Mouse (Mus musculus) heart, postnatal 0 days (tissue): ENCODE measurements around the gene Lmod1. TPM values are rescaled to one million over a fixed set of nuclear protein-coding genes. Genes with fewer than 3 reads are reported as not detected.

Experiments used
- ATAC-seq: fragments of 200-750 bp; cut with Nextera tagmentation; 2 replicates; pipeline ENCODE4 v1.8.0; 2017; ENCODE audit warnings: low read depth, moderate number of reproducible peaks, moderate library complexity; ENCODE audit not compliant: insufficient read depth
- DNase-seq: peaks from one replicate; pipeline ENCODE4 v3.0.0-alpha.2; 2016; ENCODE audit warnings: low spot score
- H3K27ac ChIP-seq: fragments of 300-500 bp; sonication (generic); 2 replicates; pipeline ENCODE4 v1.5.1; 2014; ENCODE audit warnings: low read depth, mild to moderate bottlenecking
- H3K27me3 ChIP-seq: fragments of 300-500 bp; sonication (generic); 2 replicates; pipeline ENCODE4 v1.6.1; 2014; ENCODE audit warnings: low read length, mixed read lengths; ENCODE audit not compliant: control insufficient read depth, insufficient read depth
- H3K36me3 ChIP-seq: fragments of 300-500 bp; sonication (generic); replicated peaks from 2 replicates; pipeline ENCODE4 v1.6.1; 2014; ENCODE audit warnings: low read length, mixed read lengths; ENCODE audit not compliant: control insufficient read depth, insufficient read depth
- H3K4me1 ChIP-seq: fragments of 300-500 bp; sonication (generic); 2 replicates; pipeline ENCODE4 v1.6.1; 2014; ENCODE audit warnings: antibody characterized with exemption; ENCODE audit not compliant: control insufficient read depth, insufficient read depth
- H3K4me2 ChIP-seq: fragments of 300-500 bp; sonication (generic); 2 replicates; pipeline ENCODE4 v1.6.1; 2014; ENCODE audit warnings: low read depth, mild to moderate bottlenecking, low read length, moderate library complexity
- H3K4me3 ChIP-seq: fragments of 300-500 bp; sonication (generic); 2 replicates; pipeline ENCODE4 v1.5.1; 2014; ENCODE audit warnings: low read depth, low read length
- H3K9ac ChIP-seq: fragments of 300-500 bp; sonication (generic); replicated peaks from 2 replicates; pipeline ENCODE4 v1.6.1; 2014; ENCODE audit warnings: low read depth, low read length, mixed read lengths
- H3K9me3 ChIP-seq: fragments of 300-500 bp; sonication (generic); replicated peaks from 2 replicates; pipeline ENCODE4 v1.6.1; 2016; ENCODE audit warnings: low read length; ENCODE audit not compliant: control insufficient read depth
- CTCF ChIP-seq: IDR thresholded peaks from 2 replicates; pipeline ENCODE4 v1.5.1; 2016; ENCODE audit warnings: antibody characterized with exemption, control low read depth, low read depth
- EP300 ChIP-seq: IDR thresholded peaks from 2 replicates; pipeline ENCODE4 v1.6.1; 2016; ENCODE audit warnings: antibody characterized with exemption, low read depth
- WGBS: fragments of 180-500 bp; shearing (Covaris S2); extraction: QIAGEN DNeasy Blood & Tissue Kit; methylation state at CpG from one replicate; pipeline ENCODE4 v1.1.7; 2014; 5-methylcytosine and 5-hydroxymethylcytosine counted together
- polyA plus RNA-seq: library from polyadenylated mRNA; unstranded; fragments of >200 nt; fragmentation: Nextera tagmentation; extraction: Ambion mirVana; gene quantifications from 2 replicates; pipeline ENCODE4 v1.2.1, GENCODE M21; 2015
- total RNA-seq: library from RNA; depleted of rRNA; stranded (reverse); fragments of >200 nt; gene quantifications from 2 replicates; pipeline ENCODE4 v1.2.3, GENCODE M21; 2014; ENCODE audit warnings: low replicate concordance

Lmod1 gene
- total and polyA plus RNA-seq, 2 experiments from 2014 or later, result 1.3 to 7.5 TPM

GRCm38 (mm10) chr1:135369415-135369814 lies 44.8 kb downstream of the Lmod1 start:
- DNase-seq, result no peak

DNA sequence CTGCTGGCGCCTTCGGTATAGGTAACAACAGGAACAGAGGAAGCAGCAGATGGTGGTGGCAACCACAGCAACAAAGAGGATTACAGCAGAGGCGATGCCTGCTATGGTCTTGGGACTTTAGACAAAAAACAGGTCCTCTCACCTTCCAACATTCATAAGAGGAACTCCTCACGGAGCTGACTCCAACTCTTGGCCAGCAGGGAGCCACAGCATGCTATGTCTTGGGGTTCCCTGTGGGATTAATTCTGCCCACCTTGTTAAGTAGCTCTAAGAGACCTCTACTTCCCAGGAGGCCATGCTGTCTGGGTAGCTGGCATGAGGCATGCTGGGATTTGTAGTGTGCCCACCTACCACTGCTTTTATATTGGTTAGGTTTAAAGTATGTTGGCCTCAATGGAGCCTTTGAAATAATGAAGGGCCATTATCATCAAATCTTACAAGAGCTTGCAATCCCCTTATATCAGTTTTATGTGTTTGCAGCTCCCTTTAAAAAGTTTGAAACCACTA lies 48.6 kb downstream of the Lmod1 start:
- Histone ChIP-seq H3K4me3 (no peak overlapping the region), H3K27ac (no peak overlapping the region), H3K4me2 (no peak overlapping the region), H3K9ac (no peak overlapping the region), H3K36me3 (no peaks in the 10 kb centered on the region), H3K4me1 (peaks cover 8% of the 10 kb centered on the region), H3K27me3 (peaks cover 15% of the 10 kb centered on the region), H3K9me3 (no peaks in the 10 kb centered on the region)
- TF ChIP-seq CTCF (no peak), EP300 (no peak)
- 82% methylated on average over 4 of the region's 4 CpGs for WGBS
- ATAC-seq (no peak), DNase-seq (no peak)

More at GRCm38 (mm10) chr1:135369415-135369814, 44.8 kb downstream of the Lmod1 start:
- WGBS, result 82% methylated on average over 5 of the region's 5 CpGs
- H3K27ac ChIP-seq, result no peak overlapping the region
- no peaks in the 10 kb centered on the region for H3K36me3 ChIP-seq
- H3K4me1 ChIP-seq, result no peaks in the 10 kb centered on the region
- H3K9ac ChIP-seq, result no peak overlapping the region
- H3K4me3 ChIP-seq, result no peak overlapping the region
- TF ChIP-seq CTCF, result no peak
- TF ChIP-seq EP300, result no peak
- ATAC-seq, result no peak
- peaks cover 16% of the 10 kb centered on the region for H3K27me3 ChIP-seq
- no peak overlapping the region for H3K4me2 ChIP-seq
- H3K9me3 ChIP-seq, result no peaks in the 10 kb centered on the region

GRCm38 (mm10) chr1:135374175-135374867 lies 49.7 kb downstream of the Lmod1 start:
- no peak for ATAC-seq
- peaks cover 5% of the 10 kb centered on the region; the same call in 1 of the 2 replicates for H3K27me3 ChIP-seq
- DNase-seq, result no peak
- TF ChIP-seq CTCF, result no peak
- no peak for TF ChIP-seq EP300
- peak overlapping the region; percentile 57 for H3K4me3 ChIP-seq
- no peaks in the 10 kb centered on the region for H3K36me3 ChIP-seq
- no peaks in the 10 kb centered on the region for H3K9me3 ChIP-seq
- H3K4me1 ChIP-seq, result peaks cover 19% of the 10 kb centered on the region
- peak overlapping the region; percentile 61 for H3K27ac ChIP-seq
- WGBS, result 3% methylated on average over 19 of the region's 19 CpGs
- H3K9ac ChIP-seq, result peak overlapping the region; percentile 63
- peak overlapping the region; percentile 85 for H3K4me2 ChIP-seq

DNA sequence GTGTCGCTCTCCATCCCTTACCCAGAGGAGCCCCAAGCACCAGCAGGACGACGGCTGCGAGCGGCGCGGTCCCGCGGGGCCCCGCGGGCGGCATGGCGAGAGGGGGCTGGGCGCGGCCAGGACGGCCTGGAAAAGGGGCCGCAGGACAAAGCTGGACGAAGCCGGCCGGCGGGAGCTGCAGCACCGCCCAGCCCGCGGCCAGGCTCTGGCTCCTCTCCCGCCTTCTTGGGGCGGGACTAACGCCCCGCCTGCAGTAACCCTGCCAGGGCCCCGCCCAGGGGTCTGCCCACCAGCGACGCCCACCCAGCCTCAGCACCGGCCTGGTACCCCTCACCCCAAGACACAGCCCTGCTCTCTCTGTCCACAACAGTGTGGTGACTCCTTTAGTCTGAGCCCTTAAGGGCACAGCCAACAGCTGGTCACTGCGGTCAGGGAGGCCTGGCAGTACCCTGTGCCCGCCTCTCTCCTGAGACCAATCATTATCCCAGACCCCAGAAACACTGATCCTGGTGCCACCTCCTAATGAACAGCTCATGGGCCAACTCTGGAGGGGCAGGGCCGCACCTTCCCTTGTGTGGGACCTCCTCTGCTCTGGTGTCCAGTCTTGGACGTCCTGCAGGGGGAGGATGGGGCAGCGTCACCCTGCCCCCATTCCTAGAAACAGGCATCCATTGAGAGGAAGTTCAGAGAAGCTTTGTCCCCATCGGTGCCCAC lies 50.4 kb downstream of the Lmod1 start, which contains the start of gene Shisa4:
Shisa4 (minus strand) TSS at position 370 of the 714 bp plus-strand sequence.
- peak; percentile 66 for DNase-seq
- peak; percentile 78 for ATAC-seq
- H3K36me3 ChIP-seq, result no peaks in the 10 kb centered on the region
- H3K27ac ChIP-seq, result peak within 1 kb of the TSS; percentile 61
- no peaks in the 10 kb centered on the region for H3K9me3 ChIP-seq
- 3% methylated on average over 38 of the region's 38 CpGs for WGBS
- TF ChIP-seq CTCF, result no peak
- no peak for TF ChIP-seq EP300
- H3K9ac ChIP-seq, result peak within 1 kb of the TSS; percentile 63
- peak within 1 kb of the TSS; percentile 57 for H3K4me3 ChIP-seq
- H3K4me2 ChIP-seq, result peak within 1 kb of the TSS; percentile 85
- no peaks in the 10 kb centered on the region for H3K27me3 ChIP-seq
- H3K4me1 ChIP-seq, result peaks cover 22% of the 10 kb centered on the region

DNA sequence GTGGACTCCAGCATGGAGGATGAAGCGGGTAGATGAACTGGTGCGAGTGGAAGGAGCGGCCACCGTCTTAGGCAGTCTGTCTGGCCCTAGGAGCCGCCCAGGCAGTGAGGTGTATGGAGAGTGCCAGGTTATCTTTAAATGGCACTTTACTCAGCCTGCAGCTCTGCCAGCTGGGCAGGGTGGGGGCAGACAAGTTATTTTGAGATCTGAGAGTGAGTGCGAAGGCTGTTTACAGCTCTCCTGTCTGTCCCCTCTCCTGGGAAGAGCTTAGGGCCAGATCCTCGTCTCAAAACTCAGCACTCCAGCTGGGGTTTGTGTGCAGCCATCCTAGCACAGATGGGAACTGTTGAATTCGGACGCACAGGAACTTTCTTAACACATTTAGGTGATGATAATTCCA lies 54.0 kb downstream of the Lmod1 start:
- no peaks in the 10 kb centered on the region for H3K9me3 ChIP-seq
- peak; percentile 70 for ATAC-seq
- 0 out of 2 replicates have a peak overlapping the region, but pooled peaks have one; percentile 7 for H3K9ac ChIP-seq
- H3K27me3 ChIP-seq, result no peaks in the 10 kb centered on the region
- H3K4me1 ChIP-seq, result peaks cover 33% of the 10 kb centered on the region
- H3K36me3 ChIP-seq, result peaks cover 15% of the 10 kb centered on the region
- WGBS, result 14% methylated on average over 9 of the region's 9 CpGs
- H3K4me2 ChIP-seq, result peak overlapping the region; percentile 41
- TF ChIP-seq CTCF, result no peak
- no peak for TF ChIP-seq EP300
- H3K27ac ChIP-seq, result peak overlapping the region; percentile 78
- DNase-seq, result peak; percentile 66
- no peak overlapping the region for H3K4me3 ChIP-seq
